In genomic region chr7:80776090-80776489, GRCm38 (mm10) we compare ENCODE assay signal across 15 mouse cellular contexts. TPM values are rescaled to one million over a fixed set of nuclear protein-coding genes. Genes with fewer than 3 reads are reported as not detected.
DNase-seq lines count a peak whose midpoint lies in the region.
"Had no signal": no experiment of that assay in that cellular context is flagged by ENCODE, and none has a peak within 500 bp of the region (broad histone marks: within the 10 kb centered on the region; RNA-seq: fewer than 3 reads in every experiment).

No protein-coding gene starts in this region.

- H3K27ac ChIP-seq in brown adipose tissue, adult 24 weeks (replicated peaks; ENCODE audit: low read depth, low read length), result peak overlapping the region; percentile 19; the same call in 1 of the 2 replicates
- H3K27ac ChIP-seq: liver, embryonic 12.5 days; midbrain, embryonic 10.5 days; neural tube, embryonic 12.5 days had no signal

- no peak overlapping the region for H3K4me3 ChIP-seq in brown adipose tissue, adult 24 weeks (ENCODE audit: insufficient read depth, low read depth, low read length)
- H3K4me3 ChIP-seq: liver, embryonic 12.5 days; midbrain, embryonic 10.5 days; neural tube, embryonic 12.5 days had no signal

- H3K36me3 ChIP-seq in splenic B cell, adult 2 months (ENCODE audit: control insufficient read depth, insufficient read depth, low read length, poor library complexity, severe bottlenecking), result no peaks in the 10 kb centered on the region
- H3K36me3 ChIP-seq: liver, embryonic 12.5 days; midbrain, embryonic 10.5 days; neural tube, embryonic 12.5 days had no signal

- H3K4me1 ChIP-seq in brown adipose tissue, adult 24 weeks (ENCODE audit: control insufficient read depth, insufficient read depth, insufficient read length, low read length), result peaks cover 24% of the 10 kb centered on the region
- H3K4me1 ChIP-seq: midbrain, embryonic 10.5 days; neural tube, embryonic 12.5 days had no signal

- H3K27me3 ChIP-seq in splenic B cell, adult 2 months (ENCODE audit: control insufficient read depth, insufficient read depth, low read length, poor library complexity, severe bottlenecking), result no peaks in the 10 kb centered on the region
- H3K27me3 ChIP-seq: liver, embryonic 12.5 days; neural tube, embryonic 12.5 days had no signal

- DNase-seq in layer of hippocampus, adult 11-12 months (ENCODE audit: low spot score), result peak; percentile 31
- no peak for DNase-seq in layer of hippocampus, adult 9-10 months (ENCODE audit: low spot score)
- peak; percentile 54 for DNase-seq in right cerebral cortex, adult 18-20 months
- DNase-seq in right cerebral cortex, postnatal 14 days, result no peak
- DNase-seq in splenic B cell, adult 2 months (ENCODE audit: low read depth, low spot score), result peak; percentile 65
- no peak for DNase-seq in kidney, postnatal 25 days
- DNase-seq: cerebellum, postnatal 10 days; embryo, embryonic 11 days; gastrocnemius, postnatal 25 days; lung, embryonic 14.5 days; lung, postnatal 4 days had no signal

RNA-seq across cellular contexts. Expression of gene Iqgap1, which starts 49.7 kb away (rescaled TPM):
- polyA plus RNA-seq in brown adipose tissue, adult 24 weeks (2012; ENCODE audit: insufficient read depth, insufficient read length, missing spikeins), result 27.3 and 27.9 TPM in 2 replicates

Comparison
In these comparisons a context has a peak if more than half of its experiments do, and no peak if none do; other contexts are left out.
1. DNase-seq: peak in layer of hippocampus, adult 11-12 months (single experiment), right cerebral cortex, adult 18-20 months (single experiment) and splenic B cell, adult 2 months (single experiment); none in layer of hippocampus, adult 9-10 months (single experiment), right cerebral cortex, postnatal 14 days (single experiment) and kidney, postnatal 25 days (0 of 2).